Mouse (Mus musculus): ENCODE measurements at regions not wholly inside any gene's neighbourhood (a gene's known extent, or its start where the extent isn't known, plus 50 kb on each side); places are given as distances from the start of the nearest gene placed in this dataset.

DNA sequence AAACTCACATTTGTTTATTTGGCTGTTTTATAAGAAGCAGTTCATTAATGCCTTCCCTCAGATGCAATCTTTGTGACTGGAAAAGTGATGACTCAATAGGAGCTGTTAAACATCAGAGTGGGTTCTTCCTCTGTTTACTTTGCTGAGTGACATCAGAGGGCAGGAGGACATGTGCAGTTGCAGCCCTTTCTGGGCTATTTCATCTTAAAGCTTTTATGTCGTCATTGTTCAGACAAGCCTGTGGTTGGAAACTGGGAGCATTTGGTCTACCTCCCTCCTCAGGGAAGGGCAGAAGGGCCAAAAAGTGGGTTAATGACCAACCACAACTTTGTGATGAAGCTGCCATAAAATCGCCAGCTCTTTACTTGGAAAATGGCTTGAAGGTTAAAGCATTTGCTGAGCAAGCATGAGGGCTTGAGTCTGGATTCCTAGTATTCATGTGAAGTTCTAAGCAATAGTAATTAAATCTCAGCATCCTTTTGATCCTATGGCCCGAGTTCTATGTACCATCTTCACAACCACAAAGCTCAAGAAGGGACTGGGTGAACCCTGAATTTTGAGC lies 103.8 kb upstream of the Igfbp3 start:
- DNase-seq (ENCODE audit: low spot score) (no peak), ATAC-seq (replicated peaks; ENCODE audit: insufficient number of reproducible peaks, low FRiP score, low TSS enrichment, low read depth) (no peak)
- H3K9ac ChIP-seq (replicated peaks; ENCODE audit: low read length): no peak overlapping the region
- H3K9me3 ChIP-seq (replicated peaks; ENCODE audit: control insufficient read depth, low read length): no peaks in the 10 kb centered on the region
- no peaks in the 10 kb centered on the region for H3K27me3 ChIP-seq (ENCODE audit: control insufficient read depth, insufficient read depth, low read length)
- H3K36me3 ChIP-seq (replicated peaks; ENCODE audit: control insufficient read depth, insufficient read depth, low read depth, low read length): no peaks in the 10 kb centered on the region
- no peaks in the 10 kb centered on the region for H3K4me1 ChIP-seq (ENCODE audit: control insufficient read depth, insufficient read depth, low read length)
- 66% methylated on average over 3 of the region's 3 CpGs for WGBS
- no peak overlapping the region for H3K27ac ChIP-seq (replicated peaks; ENCODE audit: low read depth, low read length)
- H3K4me2 ChIP-seq (ENCODE audit: low read depth, low read length): no peak overlapping the region
- H3K4me3 ChIP-seq (ENCODE audit: low read depth, low read length): no peak overlapping the region

DNA sequence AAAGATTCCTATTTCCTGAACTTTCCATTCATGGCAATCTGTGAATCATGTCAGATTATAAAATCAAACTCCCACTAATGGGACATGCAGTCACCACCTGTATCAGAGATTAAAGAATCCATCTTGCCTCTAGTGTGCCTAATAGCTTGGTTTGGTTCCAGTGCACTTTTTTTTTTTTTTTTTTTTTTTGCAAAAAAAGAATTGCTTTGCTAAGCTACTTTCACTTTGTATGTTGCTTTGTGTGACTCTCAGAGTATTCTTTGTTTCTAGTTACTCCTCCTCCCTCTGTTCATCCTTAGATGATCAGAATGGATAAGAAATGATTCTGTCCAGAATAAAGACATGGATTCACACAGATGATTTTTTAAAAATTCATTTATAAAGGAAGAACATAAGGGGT lies 82.5 kb upstream of the Igfbp3 start:
- ATAC-seq (replicated peaks; ENCODE audit: insufficient number of reproducible peaks, low FRiP score, low TSS enrichment, low read depth): no peak
- no peak overlapping the region for H3K9ac ChIP-seq (replicated peaks; ENCODE audit: low read length)
- H3K9me3 ChIP-seq (replicated peaks; ENCODE audit: control insufficient read depth, low read length): no peaks in the 10 kb centered on the region
- H3K27me3 ChIP-seq (ENCODE audit: control insufficient read depth, insufficient read depth, low read length): no peaks in the 10 kb centered on the region
- H3K4me3 ChIP-seq (ENCODE audit: low read depth, low read length): no peak overlapping the region
- no peak overlapping the region for H3K27ac ChIP-seq (replicated peaks; ENCODE audit: low read depth, low read length)
- no peaks in the 10 kb centered on the region for H3K36me3 ChIP-seq (replicated peaks; ENCODE audit: control insufficient read depth, insufficient read depth, low read depth, low read length)
- DNase-seq (ENCODE audit: low spot score): no peak
- H3K4me1 ChIP-seq (ENCODE audit: control insufficient read depth, insufficient read depth, low read length): no peaks in the 10 kb centered on the region
- H3K4me2 ChIP-seq (ENCODE audit: low read depth, low read length): no peak overlapping the region

DNA sequence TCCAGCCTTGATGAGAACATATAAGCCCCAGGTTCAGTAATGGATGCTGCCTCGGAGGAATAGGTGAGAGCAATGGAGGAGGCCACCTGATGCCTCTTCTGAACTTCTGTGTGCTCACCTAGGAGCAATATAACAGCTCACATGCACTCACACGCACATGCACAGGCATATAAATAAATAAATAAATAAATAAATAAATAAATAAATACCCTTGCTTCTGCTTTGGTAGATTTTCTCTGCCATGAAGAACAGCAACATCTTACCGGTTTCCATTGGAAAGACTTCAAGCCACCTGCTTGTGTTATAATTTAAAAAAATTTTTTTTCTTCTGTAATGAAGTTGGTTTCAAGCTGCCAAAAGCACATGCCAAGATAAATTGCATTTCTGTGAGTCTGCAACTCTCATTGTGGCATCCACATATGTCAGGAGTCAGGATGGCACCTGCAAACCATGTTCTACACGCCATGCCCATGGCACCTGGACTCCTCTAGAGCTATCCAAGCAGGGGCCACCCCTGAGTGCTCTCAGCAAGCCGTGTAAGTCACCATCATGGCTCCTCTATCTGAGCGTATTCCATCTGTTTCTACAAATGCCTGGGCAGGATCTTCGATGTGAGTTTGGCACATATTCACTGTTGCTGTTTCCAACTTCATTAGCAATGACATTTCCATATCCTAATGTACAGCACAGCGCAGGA lies 75.7 kb upstream of the Igfbp3 start:
- H3K36me3 ChIP-seq (replicated peaks; ENCODE audit: control insufficient read depth, insufficient read depth, low read depth, low read length): no peaks in the 10 kb centered on the region
- H3K9me3 ChIP-seq (replicated peaks; ENCODE audit: control insufficient read depth, low read length): no peaks in the 10 kb centered on the region
- H3K9ac ChIP-seq (replicated peaks; ENCODE audit: low read length): no peak overlapping the region
- 88% methylated on average over 8 of the region's 8 CpGs for WGBS
- H3K4me1 ChIP-seq (ENCODE audit: control insufficient read depth, insufficient read depth, low read length): no peaks in the 10 kb centered on the region
- ATAC-seq (replicated peaks; ENCODE audit: insufficient number of reproducible peaks, low FRiP score, low TSS enrichment, low read depth) (no peak), DNase-seq (ENCODE audit: low spot score) (no peak)
- no peak overlapping the region for H3K27ac ChIP-seq (replicated peaks; ENCODE audit: low read depth, low read length)
- no peaks in the 10 kb centered on the region for H3K27me3 ChIP-seq (ENCODE audit: control insufficient read depth, insufficient read depth, low read length)
- H3K4me3 ChIP-seq (ENCODE audit: low read depth, low read length): no peak overlapping the region
- H3K4me2 ChIP-seq (ENCODE audit: low read depth, low read length): no peak overlapping the region

- Histone ChIP-seq H3K27ac (replicated peaks; ENCODE audit: low read depth, low read length) (no peak overlapping the region), H3K9ac (replicated peaks; ENCODE audit: low read length) (no peak overlapping the region), H3K9me3 (replicated peaks; ENCODE audit: control insufficient read depth, low read length) (no peaks in the 10 kb centered on the region), H3K27me3 (ENCODE audit: control insufficient read depth, insufficient read depth, low read length) (no peaks in the 10 kb centered on the region), H3K4me3 (ENCODE audit: low read depth, low read length) (no peak overlapping the region), H3K4me1 (ENCODE audit: control insufficient read depth, insufficient read depth, low read length) (no peaks in the 10 kb centered on the region), H3K36me3 (replicated peaks; ENCODE audit: control insufficient read depth, insufficient read depth, low read depth, low read length) (no peaks in the 10 kb centered on the region), H3K4me2 (ENCODE audit: low read depth, low read length) (no peak overlapping the region)
- ATAC-seq (replicated peaks; ENCODE audit: insufficient number of reproducible peaks, low FRiP score, low TSS enrichment, low read depth) (no peak), DNase-seq (ENCODE audit: low spot score) (peak; percentile 48)
- WGBS: 25% methylated on average over 4 of the region's 4 CpGs
These were observed 71.2 kb upstream of the Igfbp3 start for GRCm38 (mm10) chr11:7284836-7285490.

GRCm38 (mm10) chr11:7282981-7283380 lies 69.3 kb upstream of the Igfbp3 start:
- H3K4me1 ChIP-seq (ENCODE audit: control insufficient read depth, insufficient read depth, low read length): no peaks in the 10 kb centered on the region
- H3K4me2 ChIP-seq (ENCODE audit: low read depth, low read length): no peak overlapping the region
- H3K4me3 ChIP-seq (ENCODE audit: low read depth, low read length): no peak overlapping the region
- H3K9ac ChIP-seq (replicated peaks; ENCODE audit: low read length): no peak overlapping the region
- WGBS: 78% methylated on average over 3 of the region's 3 CpGs
- no peaks in the 10 kb centered on the region for H3K27me3 ChIP-seq (ENCODE audit: control insufficient read depth, insufficient read depth, low read length)
- no peak for DNase-seq (ENCODE audit: low spot score)
- H3K36me3 ChIP-seq (replicated peaks; ENCODE audit: control insufficient read depth, insufficient read depth, low read depth, low read length): no peaks in the 10 kb centered on the region
- ATAC-seq (replicated peaks; ENCODE audit: insufficient number of reproducible peaks, low FRiP score, low TSS enrichment, low read depth): no peak
- no peak overlapping the region for H3K27ac ChIP-seq (replicated peaks; ENCODE audit: low read depth, low read length)
- H3K9me3 ChIP-seq (replicated peaks; ENCODE audit: control insufficient read depth, low read length): no peaks in the 10 kb centered on the region

DNA sequence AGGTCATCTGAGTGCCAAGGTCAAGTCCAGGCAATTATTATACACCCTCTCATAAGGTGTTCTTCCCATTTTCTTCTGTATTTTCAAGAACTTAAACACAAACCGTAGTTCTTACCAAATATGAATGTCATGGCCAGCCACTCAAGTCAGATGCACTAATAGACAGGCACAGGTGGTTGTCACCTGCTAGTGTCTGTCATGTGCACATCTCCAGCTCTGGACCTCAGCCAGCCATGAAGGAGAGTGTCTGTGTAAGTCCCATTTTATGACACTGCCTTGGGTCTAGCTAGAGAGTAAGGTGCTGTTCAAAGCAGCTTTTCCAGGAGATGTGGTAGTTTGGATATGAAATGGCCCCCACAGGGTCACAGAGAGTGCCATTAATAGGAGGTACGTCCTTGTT lies 68.5 kb upstream of the Igfbp3 start:
- Histone ChIP-seq H3K9me3 (replicated peaks; ENCODE audit: control insufficient read depth, low read length) (no peaks in the 10 kb centered on the region), H3K27me3 (ENCODE audit: control insufficient read depth, insufficient read depth, low read length) (no peaks in the 10 kb centered on the region), H3K36me3 (replicated peaks; ENCODE audit: control insufficient read depth, insufficient read depth, low read depth, low read length) (no peaks in the 10 kb centered on the region), H3K27ac (replicated peaks; ENCODE audit: low read depth, low read length) (no peak overlapping the region), H3K4me2 (ENCODE audit: low read depth, low read length) (no peak overlapping the region), H3K9ac (replicated peaks; ENCODE audit: low read length) (no peak overlapping the region), H3K4me1 (ENCODE audit: control insufficient read depth, insufficient read depth, low read length) (no peaks in the 10 kb centered on the region), H3K4me3 (ENCODE audit: low read depth, low read length) (no peak overlapping the region)
- WGBS: 65% methylated on average over 2 of the region's 2 CpGs
- no peak for ATAC-seq (replicated peaks; ENCODE audit: insufficient number of reproducible peaks, low FRiP score, low TSS enrichment, low read depth)
- DNase-seq (ENCODE audit: low spot score): no peak

- no peak overlapping the region for H3K27ac ChIP-seq (replicated peaks; ENCODE audit: low read depth, low read length)
- H3K4me1 ChIP-seq (ENCODE audit: control insufficient read depth, insufficient read depth, low read length): no peaks in the 10 kb centered on the region
- H3K9ac ChIP-seq (replicated peaks; ENCODE audit: low read length): no peak overlapping the region
- no peaks in the 10 kb centered on the region for H3K9me3 ChIP-seq (replicated peaks; ENCODE audit: control insufficient read depth, low read length)
- no peaks in the 10 kb centered on the region for H3K27me3 ChIP-seq (ENCODE audit: control insufficient read depth, insufficient read depth, low read length)
- DNase-seq (ENCODE audit: low spot score) (peak; percentile 84), ATAC-seq (replicated peaks; ENCODE audit: insufficient number of reproducible peaks, low FRiP score, low TSS enrichment, low read depth) (no peak)
- no peaks in the 10 kb centered on the region for H3K36me3 ChIP-seq (replicated peaks; ENCODE audit: control insufficient read depth, insufficient read depth, low read depth, low read length)
- no peak overlapping the region for H3K4me3 ChIP-seq (ENCODE audit: low read depth, low read length)
- H3K4me2 ChIP-seq (ENCODE audit: low read depth, low read length): no peak overlapping the region
- WGBS: 23% methylated on average over 2 of the region's 2 CpGs
These were observed 67.9 kb upstream of the Igfbp3 start for GRCm38 (mm10) chr11:7281656-7282055.

GRCm38 (mm10) chr11:7279891-7280290 lies 66.2 kb upstream of the Igfbp3 start:
- Histone ChIP-seq H3K9me3 (replicated peaks; ENCODE audit: control insufficient read depth, low read length) (no peaks in the 10 kb centered on the region), H3K27me3 (ENCODE audit: control insufficient read depth, insufficient read depth, low read length) (no peaks in the 10 kb centered on the region), H3K4me2 (ENCODE audit: low read depth, low read length) (no peak overlapping the region), H3K27ac (replicated peaks; ENCODE audit: low read depth, low read length) (no peak overlapping the region), H3K36me3 (replicated peaks; ENCODE audit: control insufficient read depth, insufficient read depth, low read depth, low read length) (no peaks in the 10 kb centered on the region), H3K4me3 (ENCODE audit: low read depth, low read length) (no peak overlapping the region), H3K4me1 (ENCODE audit: control insufficient read depth, insufficient read depth, low read length) (no peaks in the 10 kb centered on the region), H3K9ac (replicated peaks; ENCODE audit: low read length) (no peak overlapping the region)
- DNase-seq (ENCODE audit: low spot score): no peak
- 57% methylated on average over 2 of the region's 2 CpGs for WGBS
- ATAC-seq (replicated peaks; ENCODE audit: insufficient number of reproducible peaks, low FRiP score, low TSS enrichment, low read depth): no peak

All from embryonic facial prominence, embryonic 11.5 days (tissue).